ENCODE assay signal across 8 mouse cellular contexts in genomic region chrX:7721514-7722281, GRCm38 (mm10). TPM values are rescaled to one million over a fixed set of nuclear protein-coding genes. Genes with fewer than 3 reads are reported as not detected.
A peak's percentile ranks its signal among the peaks of the same experiment; 100 is the strongest.
DNase-seq lines count a peak whose midpoint lies in the region; ATAC-seq and TF ChIP-seq lines count a peak whose summit lies in the region.

TSS of gene Gm45208 (plus strand) at chrX:7722245.

- ATAC-seq in heart, embryonic 11.5 days (replicated peaks; ENCODE audit: insufficient number of reproducible peaks, low FRiP score, low TSS enrichment): peak; percentile 72
- peak; percentile 92 for ATAC-seq in kidney, embryonic 16.5 days (ENCODE audit: low FRiP score, low TSS enrichment)
- ATAC-seq in liver, embryonic 11.5 days (replicated peaks; ENCODE audit: low FRiP score): peak; percentile 89

- peak; percentile 88 for DNase-seq in A20 (ENCODE audit: low read depth, low spot score)
- peak; percentile 92 for DNase-seq in brain, adult 2 months (ENCODE audit: low read depth, low spot score)
- peak; percentile 78 for DNase-seq in liver, embryonic 11.5 days (ENCODE audit: low spot score)
- DNase-seq in spleen, postnatal 4 days (ENCODE audit: low spot score in 2 of 2): peak; percentile 71 to 81

- no peaks in the 10 kb centered on the region for H3K27me3 ChIP-seq in heart, embryonic 11.5 days (ENCODE audit: control insufficient read depth, insufficient read depth, low read length)
- H3K27me3 ChIP-seq in kidney, embryonic 16.5 days (ENCODE audit: insufficient read depth, low read length): no peaks in the 10 kb centered on the region; the same call in 1 of the 2 replicates
- H3K27me3 ChIP-seq in liver, embryonic 11.5 days (replicated peaks; ENCODE audit: control insufficient read depth, insufficient read depth, low read length): no peaks in the 10 kb centered on the region
- no peaks in the 10 kb centered on the region for H3K27me3 ChIP-seq in myocyte (ENCODE audit: control insufficient read depth, insufficient read depth, insufficient read length)

- TF ChIP-seq CTCF in embryonic fibroblast, embryonic 13.5 days (IDR thresholded peaks at IDR 0.05; ENCODE audit: borderline replicate concordance, insufficient read depth, low read length): no peak

- no peak for TF ChIP-seq POLR2A in embryonic fibroblast, embryonic 13.5 days (IDR thresholded peaks at IDR 0.05; ENCODE audit: low read depth, low read length)
- TF ChIP-seq POLR2A in myocyte (IDR thresholded peaks at IDR 0.05; ENCODE audit: insufficient read length, low read depth): no peak

- H3K36me3 ChIP-seq in heart, embryonic 11.5 days (ENCODE audit: control insufficient read depth, insufficient read depth, low read length): peaks cover 2% of the 10 kb centered on the region; the same call in 1 of the 2 replicates
- H3K36me3 ChIP-seq in kidney, embryonic 16.5 days (ENCODE audit: insufficient read depth, low read length): peaks cover 17% of the 10 kb centered on the region; the same call in 1 of the 2 replicates
- H3K36me3 ChIP-seq in liver, embryonic 11.5 days (ENCODE audit: control insufficient read depth, insufficient read depth, low read length): no peaks in the 10 kb centered on the region; the same call in 1 of the 2 replicates
- H3K36me3 ChIP-seq in myocyte (ENCODE audit: control insufficient read depth, insufficient read depth): no peaks in the 10 kb centered on the region

- H3K4me1 ChIP-seq in embryonic fibroblast, embryonic 13.5 days (ENCODE audit: control insufficient read depth, insufficient read depth, low read length): no peaks in the 10 kb centered on the region
- peaks cover 3% of the 10 kb centered on the region; the same call in 1 of the 2 replicates for H3K4me1 ChIP-seq in heart, embryonic 11.5 days (ENCODE audit: control insufficient read depth, insufficient read depth, low read length)
- peaks cover 6% of the 10 kb centered on the region; the same call in 1 of the 2 replicates for H3K4me1 ChIP-seq in kidney, embryonic 16.5 days (ENCODE audit: insufficient read depth, low read length)
- peaks cover 3% of the 10 kb centered on the region; the same call in 1 of the 2 replicates for H3K4me1 ChIP-seq in liver, embryonic 11.5 days (replicated peaks; ENCODE audit: control insufficient read depth, insufficient read depth, low read length)

- H3K9me3 ChIP-seq in heart, embryonic 11.5 days (replicated peaks; ENCODE audit: control insufficient read depth, low read length): no peaks in the 10 kb centered on the region
- H3K9me3 ChIP-seq in kidney, embryonic 16.5 days (ENCODE audit: low read length): no peaks in the 10 kb centered on the region
- no peaks in the 10 kb centered on the region for H3K9me3 ChIP-seq in liver, embryonic 11.5 days (ENCODE audit: control insufficient read depth, low read length)

- WGBS in heart, embryonic 11.5 days (ENCODE audit: insufficient replicate concordance): 17% methylated on average over 22 of the region's 22 CpGs
- 22% methylated on average over 22 of the region's 22 CpGs for WGBS in kidney, embryonic 16.5 days
- WGBS in liver, embryonic 11.5 days: 23% methylated on average over 22 of the region's 22 CpGs

- H3K79me2 ChIP-seq in myocyte (ENCODE audit: control insufficient read depth, insufficient read depth): peaks cover 8% of the 10 kb centered on the region

- H3K9ac ChIP-seq in heart, embryonic 11.5 days (ENCODE audit: low read depth, low read length): peak within 1 kb of the TSS; percentile 78
- H3K9ac ChIP-seq in kidney, embryonic 16.5 days (replicated peaks; ENCODE audit: low read length): peak within 1 kb of the TSS; percentile 72
- H3K9ac ChIP-seq in liver, embryonic 11.5 days (ENCODE audit: low read depth, low read length): peak within 1 kb of the TSS; percentile 67

- H3K4me2 ChIP-seq in heart, embryonic 11.5 days: peak within 1 kb of the TSS; percentile 71
- peak within 1 kb of the TSS; percentile 65 for H3K4me2 ChIP-seq in kidney, embryonic 16.5 days (replicated peaks; ENCODE audit: low read depth, low read length)
- H3K4me2 ChIP-seq in liver, embryonic 11.5 days: peak within 1 kb of the TSS; percentile 75
- H3K4me2 ChIP-seq in myocyte (ENCODE audit: low read depth): peak within 1 kb of the TSS; percentile 87

- peak within 1 kb of the TSS; percentile 97 for H3K27ac ChIP-seq in embryonic fibroblast, embryonic 13.5 days (ENCODE audit: insufficient read depth, low read length)
- H3K27ac ChIP-seq in heart, embryonic 11.5 days (ENCODE audit: low read depth, low read length): peak within 1 kb of the TSS; percentile 94
- H3K27ac ChIP-seq in kidney, embryonic 16.5 days (ENCODE audit: low read length): peak within 1 kb of the TSS; percentile 96
- H3K27ac ChIP-seq in liver, embryonic 11.5 days (ENCODE audit: low read depth, low read length): peak within 1 kb of the TSS; percentile 73

- peak within 1 kb of the TSS; percentile 35 for H3ac ChIP-seq in myocyte (ENCODE audit: control insufficient read depth, insufficient read length)

- H3K4me3 ChIP-seq in embryonic fibroblast, embryonic 13.5 days (ENCODE audit: insufficient read depth, low read length): peak within 1 kb of the TSS; percentile 56
- peak within 1 kb of the TSS; percentile 63 for H3K4me3 ChIP-seq in heart, embryonic 11.5 days (ENCODE audit: low read depth, low read length)
- peak within 1 kb of the TSS; percentile 60 for H3K4me3 ChIP-seq in kidney, embryonic 16.5 days (ENCODE audit: low read length)
- peak within 1 kb of the TSS; percentile 72 for H3K4me3 ChIP-seq in liver, embryonic 11.5 days (ENCODE audit: low read depth, low read length)
- H3K4me3 ChIP-seq in myocyte: peak within 1 kb of the TSS; percentile 63

TF ChIP-seq in myocyte, 11 proteins besides CTCF, POLR2A, EP300 and RAD21:
- TF ChIP-seq REST (IDR thresholded peaks at IDR 0.05; ENCODE audit: insufficient read depth, insufficient read length) (no peak), SRF (IDR thresholded peaks at IDR 0.05; ENCODE audit: control insufficient read depth, insufficient read length, low read depth) (no peak), MYOD1 (IDR thresholded peaks at IDR 0.05; ENCODE audit: control insufficient read depth in 1 of 3, insufficient read length in 2 of 3, low read depth in 2 of 3) (no peak), CEBPB (IDR thresholded peaks at IDR 0.05; ENCODE audit: insufficient read depth, poor library complexity, severe bottlenecking) (no peak), POLR2AphosphoS2 (IDR thresholded peaks at IDR 0.05; ENCODE audit: insufficient read length, low read depth) (no peak)

RNA-seq across cellular contexts. Expression of gene Gm45208, which starts in this region (rescaled TPM):
- polyA plus RNA-seq in embryonic fibroblast, embryonic 13.5 days (2011; ENCODE audit: insufficient read length, low read depth, missing spikeins): not detected in 2 replicates
- polyA plus RNA-seq in heart, embryonic 11.5 days (2014; fragmentation: Nextera tagmentation; extraction: Ambion mirVana): 0.34 TPM in 1 of 2 replicates, not detected in the other
- polyA plus RNA-seq in kidney, embryonic 16.5 days (2015; fragmentation: Nextera tagmentation; extraction: Ambion mirVana): 0.59 TPM in 1 of 2 replicates, not detected in the other
- not detected in 2 replicates for polyA plus RNA-seq in liver, embryonic 11.5 days (2014; fragmentation: Nextera tagmentation; extraction: Ambion mirVana)
- polyA plus RNA-seq in myocyte (2012; fragmentation: generic; extraction: Trizol): 0.64 TPM

Comparison
In these comparisons a context has a peak if more than half of its experiments do, and no peak if none do; other contexts are left out.
1. Peak in every context shown above with its lines: DNase-seq, ATAC-seq, H3K4me3 ChIP-seq and H3K27ac ChIP-seq.
2. Peak in ATAC-seq, H3K4me3 ChIP-seq, H3K27ac ChIP-seq, H3K9ac ChIP-seq and H3K4me2 ChIP-seq in heart, embryonic 11.5 days; RNA of the gene not detected or under 1 TPM.
3. Peak in ATAC-seq, H3K4me3 ChIP-seq, H3K27ac ChIP-seq, H3K9ac ChIP-seq and H3K4me2 ChIP-seq in kidney, embryonic 16.5 days; RNA of the gene not detected or under 1 TPM.
4. Peak in DNase-seq, ATAC-seq, H3K4me3 ChIP-seq, H3K27ac ChIP-seq, H3K9ac ChIP-seq and H3K4me2 ChIP-seq in liver, embryonic 11.5 days; RNA of the gene not detected or under 1 TPM.